Mouse (Mus musculus) ES-Bruce4 (cell line): ENCODE results near the gene Acoxl. TPM values are rescaled to one million over a fixed set of nuclear protein-coding genes. Genes with fewer than 3 reads are reported as not detected.

Experiments
- H3K27ac ChIP-seq: 2 replicates; pipeline ENCODE4 v1.5.1; 2012; ENCODE audit warnings: low read length, inconsistent platforms; ENCODE audit not compliant: insufficient read depth
- H3K27me3 ChIP-seq: 2 replicates; pipeline ENCODE4 v1.6.1; 2012; ENCODE audit warnings: mild to moderate bottlenecking, low read length, inconsistent platforms; ENCODE audit not compliant: control insufficient read depth, poor library complexity, insufficient read depth, severe bottlenecking
- H3K36me3 ChIP-seq: 2 replicates; pipeline ENCODE4 v1.6.1; 2012; ENCODE audit warnings: inconsistent platforms, mild to moderate bottlenecking, low read length, moderate library complexity; ENCODE audit not compliant: control insufficient read depth, poor library complexity, insufficient read depth, severe bottlenecking
- H3K4me1 ChIP-seq: one replicate; pipeline ENCODE4 v1.8.1; 2011; ENCODE audit warnings: low read length; ENCODE audit not compliant: control insufficient read depth, insufficient read depth
- H3K4me3 ChIP-seq: 2 replicates; pipeline ENCODE4 v1.5.1; 2011; ENCODE audit warnings: low read depth, mild to moderate bottlenecking, low read length
- H3K9ac ChIP-seq: 2 replicates; pipeline ENCODE4 v1.6.1; 2012; ENCODE audit warnings: low read depth, mild to moderate bottlenecking, inconsistent platforms; ENCODE audit not compliant: poor library complexity, severe bottlenecking
- H3K9me3 ChIP-seq: replicated peaks from 2 replicates; pipeline ENCODE4 v1.6.1; 2012; ENCODE audit warnings: mild to moderate bottlenecking, low read length, inconsistent platforms; ENCODE audit not compliant: control insufficient read depth, poor library complexity, insufficient read depth, severe bottlenecking
- CTCF ChIP-seq: IDR thresholded peaks from one replicate; pipeline ENCODE4 v1.8.1; 2011; ENCODE audit warnings: low read depth, low read length
- EP300 ChIP-seq: IDR thresholded peaks from 2 replicates; pipeline ENCODE4 v1.6.1; 2011; ENCODE audit warnings: low read depth, low read length; ENCODE audit not compliant: insufficient read depth
- POLR2A ChIP-seq: IDR thresholded peaks from one replicate; pipeline ENCODE4 v1.8.1; 2011; ENCODE audit warnings: low read length; ENCODE audit not compliant: insufficient read depth
- polyA plus RNA-seq: library from polyadenylated mRNA; stranded (reverse); fragments of >200 nt; gene quantifications from 2 replicates; pipeline ENCODE4 v1.2.4, GENCODE M21; 2011; ENCODE audit warnings: low read depth; ENCODE audit not compliant: missing spikeins, insufficient read depth, insufficient read length

The Acoxl gene
- polyA plus RNA-seq, 1 experiment = not detected

GRCm38 (mm10) chr2:128127691-128128292 lies 289.1 kb downstream of the Acoxl start:
- Histone ChIP-seq H3K4me1 (peaks cover 5% of the 10 kb centered on the region), H3K9ac (peak overlapping the region; percentile 67), H3K36me3 (peaks cover 30% of the 10 kb centered on the region), H3K27ac (peak overlapping the region; percentile 20), H3K27me3 (no peaks in the 10 kb centered on the region), H3K9me3 (no peaks in the 10 kb centered on the region), H3K4me3 (peak overlapping the region; percentile 68)
- TF ChIP-seq POLR2A (no peak), CTCF (no peak), EP300 (no peak)

GRCm38 (mm10) chr2:128128532-128128931 lies 289.9 kb downstream of the Acoxl start:
- no peaks in the 10 kb centered on the region for H3K9me3 ChIP-seq
- H3K27ac ChIP-seq = no peak overlapping the region
- H3K27me3 ChIP-seq = no peaks in the 10 kb centered on the region
- H3K36me3 ChIP-seq = peaks cover 37% of the 10 kb centered on the region
- peak overlapping the region; percentile 67 for H3K9ac ChIP-seq
- no peak for TF ChIP-seq EP300
- TF ChIP-seq POLR2A = no peak
- H3K4me3 ChIP-seq = peak overlapping the region; percentile 25
- peaks cover 5% of the 10 kb centered on the region for H3K4me1 ChIP-seq

DNA sequence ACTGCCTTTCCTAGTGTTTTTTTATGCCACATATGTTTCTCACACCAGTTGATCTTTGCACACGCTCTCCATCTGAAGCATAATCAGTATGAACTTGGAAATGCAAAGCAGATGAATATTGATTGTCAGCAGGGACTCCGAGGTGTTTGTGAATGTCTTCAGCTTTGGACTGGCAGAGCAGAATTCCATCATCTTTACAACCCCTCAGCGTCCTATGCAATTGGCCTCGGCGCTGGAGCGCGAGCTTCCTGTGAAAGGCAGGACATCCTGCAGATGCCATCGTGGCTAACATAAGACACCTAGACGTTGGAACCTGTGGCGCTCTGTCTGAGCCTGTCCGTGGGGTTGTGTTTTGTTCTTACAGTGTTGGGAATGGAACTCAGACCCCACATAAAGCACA lies 292.8 kb downstream of the Acoxl start:
- Histone ChIP-seq H3K4me1 (peaks cover 5% of the 10 kb centered on the region), H3K9me3 (peaks cover 12% of the 10 kb centered on the region; the same call in 1 of the 2 replicates), H3K27ac (no peak overlapping the region), H3K27me3 (no peaks in the 10 kb centered on the region), H3K9ac (no peak overlapping the region), H3K4me3 (no peak overlapping the region), H3K36me3 (peaks cover 50% of the 10 kb centered on the region)
- no peak for TF ChIP-seq CTCF
- TF ChIP-seq EP300 = no peak
- no peak for TF ChIP-seq POLR2A

DNA sequence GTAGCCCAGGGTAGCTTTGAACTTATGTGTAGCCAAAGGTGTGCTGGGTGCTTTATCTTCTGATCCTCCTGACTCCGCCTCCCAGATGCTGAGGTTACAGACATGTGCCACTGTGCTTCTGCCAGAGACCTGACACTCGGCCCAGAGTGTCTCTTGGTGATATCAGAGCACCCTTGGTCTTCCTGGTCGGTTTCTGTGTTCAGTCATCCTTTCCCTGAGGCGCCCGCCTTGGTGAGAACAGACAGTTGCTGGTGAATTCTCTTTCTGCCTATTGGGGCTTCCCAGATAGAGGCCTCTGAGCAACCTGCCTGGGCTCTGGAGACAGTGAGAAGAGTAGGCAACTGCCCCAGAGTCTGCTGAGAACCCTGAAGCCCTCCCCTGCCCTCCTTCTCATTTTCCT lies 294.0 kb downstream of the Acoxl start:
- Histone ChIP-seq H3K4me1 (peaks cover 7% of the 10 kb centered on the region), H3K27ac (no peak overlapping the region), H3K9ac (no peak overlapping the region), H3K36me3 (peaks cover 52% of the 10 kb centered on the region), H3K9me3 (peaks cover 12% of the 10 kb centered on the region; the same call in 1 of the 2 replicates), H3K27me3 (no peaks in the 10 kb centered on the region), H3K4me3 (no peak overlapping the region)
- no peak for TF ChIP-seq EP300
- TF ChIP-seq CTCF = no peak
- TF ChIP-seq POLR2A = no peak

DNA sequence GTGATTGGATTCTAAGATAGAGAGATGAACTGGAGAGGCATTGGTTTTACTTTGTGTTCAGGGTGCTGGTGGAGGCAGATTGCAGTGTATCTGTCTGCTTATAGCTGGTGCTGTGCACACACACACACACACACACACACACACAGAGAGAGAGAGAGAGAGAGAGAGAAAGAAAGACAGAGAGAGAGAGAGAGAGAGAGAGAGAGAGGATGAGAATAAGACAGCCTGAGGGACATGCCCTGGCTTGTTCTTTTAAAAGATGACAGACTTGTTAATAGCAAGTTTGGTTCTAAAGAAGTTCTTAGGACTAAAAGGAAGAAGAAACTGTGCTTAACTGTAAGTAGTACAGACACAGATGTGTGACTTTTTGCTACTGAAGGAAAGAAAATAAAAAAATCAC lies 295.2 kb downstream of the Acoxl start:
- peak overlapping the region; percentile 72 for H3K27ac ChIP-seq
- TF ChIP-seq EP300 = no peak
- TF ChIP-seq POLR2A = no peak
- TF ChIP-seq CTCF = no peak
- H3K36me3 ChIP-seq = peaks cover 51% of the 10 kb centered on the region
- peaks cover 12% of the 10 kb centered on the region; the same call in 1 of the 2 replicates for H3K9me3 ChIP-seq
- H3K27me3 ChIP-seq = no peaks in the 10 kb centered on the region
- no peak overlapping the region for H3K4me3 ChIP-seq
- H3K9ac ChIP-seq = no peak overlapping the region
- peaks cover 5% of the 10 kb centered on the region for H3K4me1 ChIP-seq

- peaks cover 12% of the 10 kb centered on the region; the same call in 1 of the 2 replicates for H3K9me3 ChIP-seq
- H3K4me1 ChIP-seq = peaks cover 8% of the 10 kb centered on the region
- H3K27ac ChIP-seq = peak overlapping the region; percentile 13
- H3K9ac ChIP-seq = no peak overlapping the region
- peaks cover 52% of the 10 kb centered on the region for H3K36me3 ChIP-seq
- TF ChIP-seq CTCF (no peak), POLR2A (no peak), EP300 (no peak)
- no peaks in the 10 kb centered on the region for H3K27me3 ChIP-seq
- no peak overlapping the region for H3K4me3 ChIP-seq
These were observed 295.8 kb downstream of the Acoxl start for GRCm38 (mm10) chr2:128134474-128134873.
